Mouse (Mus musculus): ENCODE data around the gene Cstad. TPM values are rescaled to one million over a fixed set of nuclear protein-coding genes. Genes with fewer than 3 reads are reported as not detected.

Gene Cstad
- total and polyA plus RNA-seq, 2 experiments from 2014 or later, result 0.55 to 0.64 TPM

GRCm38 (mm10) chr2:30637991-30638390, 43.2 kb downstream of the Cstad start:
- H3K27me3 ChIP-seq (ENCODE audit: insufficient read depth, low read length), result no peaks in the 10 kb centered on the region
- H3K4me2 ChIP-seq (ENCODE audit: low read depth, low read length, poor library complexity, severe bottlenecking), result no peak overlapping the region
- no peaks in the 10 kb centered on the region; the same call in 1 of the 2 replicates for H3K4me1 ChIP-seq (ENCODE audit: insufficient read depth, low read length)
- H3K4me3 ChIP-seq (ENCODE audit: low read depth, low read length), result no peak overlapping the region
- 86% methylated on average over 6 of the region's 6 CpGs for WGBS
- H3K27ac ChIP-seq (ENCODE audit: low read depth, low read length), result no peak overlapping the region
- ATAC-seq (ENCODE audit: low FRiP score) (no peak), DNase-seq (ENCODE audit: low spot score) (peak; percentile 56)
- no peak for TF ChIP-seq CTCF (IDR thresholded peaks at IDR 0.05)
- no peak overlapping the region for H3K9ac ChIP-seq (replicated peaks; ENCODE audit: low read length, poor library complexity, severe bottlenecking)
- H3K9me3 ChIP-seq (ENCODE audit: low read length), result no peaks in the 10 kb centered on the region
- H3K36me3 ChIP-seq (ENCODE audit: insufficient read depth, low read length), result no peaks in the 10 kb centered on the region

- H3K9ac ChIP-seq (replicated peaks; ENCODE audit: low read length, poor library complexity, severe bottlenecking), result no peak overlapping the region
- H3K4me1 ChIP-seq (ENCODE audit: insufficient read depth, low read length), result no peaks in the 10 kb centered on the region; the same call in 1 of the 2 replicates
- DNase-seq (ENCODE audit: low spot score) (peak; percentile 69), ATAC-seq (ENCODE audit: low FRiP score) (no peak)
- no peaks in the 10 kb centered on the region for H3K9me3 ChIP-seq (ENCODE audit: low read length)
- H3K4me2 ChIP-seq (ENCODE audit: low read depth, low read length, poor library complexity, severe bottlenecking), result no peak overlapping the region
- peak overlapping the region; percentile 43; the same call in 1 of the 2 replicates for H3K27ac ChIP-seq (ENCODE audit: low read depth, low read length)
- 7% methylated on average over 11 of the region's 11 CpGs for WGBS
- no peak for TF ChIP-seq CTCF (IDR thresholded peaks at IDR 0.05)
- H3K27me3 ChIP-seq (ENCODE audit: insufficient read depth, low read length), result no peaks in the 10 kb centered on the region
- no peak overlapping the region for H3K4me3 ChIP-seq (ENCODE audit: low read depth, low read length)
- no peaks in the 10 kb centered on the region for H3K36me3 ChIP-seq (ENCODE audit: insufficient read depth, low read length)
These were observed 45.2 kb downstream of the Cstad start for GRCm38 (mm10) chr2:30640021-30640481.

- TF ChIP-seq CTCF (IDR thresholded peaks at IDR 0.05), result no peak
- no peak for DNase-seq (ENCODE audit: low spot score)
- Histone ChIP-seq H3K4me1 (ENCODE audit: insufficient read depth, low read length) (peaks cover 11% of the 10 kb centered on the region), H3K27me3 (ENCODE audit: insufficient read depth, low read length) (no peaks in the 10 kb centered on the region), H3K27ac (ENCODE audit: low read depth, low read length) (no peak overlapping the region), H3K36me3 (ENCODE audit: insufficient read depth, low read length) (no peaks in the 10 kb centered on the region), H3K4me3 (ENCODE audit: low read depth, low read length) (no peak overlapping the region), H3K4me2 (ENCODE audit: low read depth, low read length, poor library complexity, severe bottlenecking) (no peak overlapping the region), H3K9ac (replicated peaks; ENCODE audit: low read length, poor library complexity, severe bottlenecking) (no peak overlapping the region), H3K9me3 (ENCODE audit: low read length) (no peaks in the 10 kb centered on the region)
- WGBS, result 46% methylated on average over 5 of the region's 5 CpGs
- no peak for ATAC-seq (ENCODE audit: low FRiP score)
These were observed 48.0 kb downstream of the Cstad start for GRCm38 (mm10) chr2:30642810-30643209.

GRCm38 (mm10) chr2:30643422-30643821, 48.6 kb downstream of the Cstad start:
- no peak overlapping the region for H3K4me2 ChIP-seq (ENCODE audit: low read depth, low read length, poor library complexity, severe bottlenecking)
- H3K27ac ChIP-seq (ENCODE audit: low read depth, low read length), result no peak overlapping the region
- DNase-seq (ENCODE audit: low spot score) (no peak), ATAC-seq (ENCODE audit: low FRiP score) (no peak)
- no peak overlapping the region for H3K9ac ChIP-seq (replicated peaks; ENCODE audit: low read length, poor library complexity, severe bottlenecking)
- H3K27me3 ChIP-seq (ENCODE audit: insufficient read depth, low read length), result no peaks in the 10 kb centered on the region
- H3K4me1 ChIP-seq (ENCODE audit: insufficient read depth, low read length), result peaks cover 16% of the 10 kb centered on the region
- 78% methylated on average over 7 of the region's 7 CpGs for WGBS
- no peaks in the 10 kb centered on the region for H3K36me3 ChIP-seq (ENCODE audit: insufficient read depth, low read length)
- H3K9me3 ChIP-seq (ENCODE audit: low read length), result no peaks in the 10 kb centered on the region
- no peak overlapping the region for H3K4me3 ChIP-seq (ENCODE audit: low read depth, low read length)
- TF ChIP-seq CTCF (IDR thresholded peaks at IDR 0.05), result no peak

GRCm38 (mm10) chr2:30646833-30647232, 52.0 kb downstream of the Cstad start:
- Histone ChIP-seq H3K27ac (ENCODE audit: low read depth, low read length) (peak overlapping the region; percentile 97), H3K27me3 (ENCODE audit: insufficient read depth, low read length) (no peaks in the 10 kb centered on the region), H3K9me3 (ENCODE audit: low read length) (no peaks in the 10 kb centered on the region), H3K36me3 (ENCODE audit: insufficient read depth, low read length) (no peaks in the 10 kb centered on the region), H3K4me3 (ENCODE audit: low read depth, low read length) (no peak overlapping the region), H3K4me1 (ENCODE audit: insufficient read depth, low read length) (peaks cover 21% of the 10 kb centered on the region), H3K9ac (replicated peaks; ENCODE audit: low read length, poor library complexity, severe bottlenecking) (peak overlapping the region; percentile 44), H3K4me2 (ENCODE audit: low read depth, low read length, poor library complexity, severe bottlenecking) (no peak overlapping the region)
- DNase-seq (ENCODE audit: low spot score) (peak; percentile 89), ATAC-seq (ENCODE audit: low FRiP score) (peak; percentile 39; the same call in 1 of the 2 replicates)
- 16% methylated on average over 5 of the region's 5 CpGs for WGBS
- TF ChIP-seq CTCF (IDR thresholded peaks at IDR 0.05), result no peak

- Histone ChIP-seq H3K27me3 (ENCODE audit: insufficient read depth, low read length) (no peaks in the 10 kb centered on the region), H3K36me3 (ENCODE audit: insufficient read depth, low read length) (no peaks in the 10 kb centered on the region), H3K4me1 (ENCODE audit: insufficient read depth, low read length) (peaks cover 26% of the 10 kb centered on the region), H3K27ac (ENCODE audit: low read depth, low read length) (peak overlapping the region; percentile 97), H3K9me3 (ENCODE audit: low read length) (no peaks in the 10 kb centered on the region), H3K4me2 (ENCODE audit: low read depth, low read length, poor library complexity, severe bottlenecking) (peak overlapping the region; percentile 10), H3K4me3 (ENCODE audit: low read depth, low read length) (no peak overlapping the region), H3K9ac (replicated peaks; ENCODE audit: low read length, poor library complexity, severe bottlenecking) (peak overlapping the region; percentile 44)
- peak; percentile 91 for ATAC-seq (ENCODE audit: low FRiP score)
- peak; percentile 94 for DNase-seq (ENCODE audit: low spot score)
- no peak; the same call in 1 of the 2 replicates for TF ChIP-seq CTCF (IDR thresholded peaks at IDR 0.05)
- WGBS, result 3% methylated on average over 11 of the region's 11 CpGs
These were observed 52.6 kb downstream of the Cstad start for GRCm38 (mm10) chr2:30647303-30647881.

Data from midbrain, postnatal 0 days (tissue).